Mouse (Mus musculus) spleen, adult 2 months (tissue): ENCODE data around the gene Anln. TPM values are rescaled to one million over a fixed set of nuclear protein-coding genes. Genes with fewer than 3 reads are reported as not detected.

Experiments
- DNase-seq, 2 experiments: peaks; one replicate each; pipeline versions ENCODE4 v3.0.0 to v3.0.0-alpha.2; 2012 to 2021; ENCODE audit warnings: low spot score in 2 of 2, low read depth in 1 of 2
- H3K27ac ChIP-seq: fragments of 200-500 bp; 2 replicates; pipeline ENCODE4 v1.5.1; 2012; ENCODE audit warnings: low read length, inconsistent platforms; ENCODE audit not compliant: insufficient read depth
- H3K27me3 ChIP-seq: fragments of 200-500 bp; 2 replicates; pipeline ENCODE4 v1.6.1; 2012; ENCODE audit warnings: mild to moderate bottlenecking, moderate library complexity, low read length, inconsistent platforms; ENCODE audit not compliant: control insufficient read depth, insufficient read depth
- H3K36me3 ChIP-seq: fragments of 200-500 bp; 2 replicates; pipeline ENCODE4 v1.6.1; 2012; ENCODE audit warnings: mild to moderate bottlenecking, low read length, inconsistent platforms; ENCODE audit not compliant: control insufficient read depth, insufficient read depth
- H3K4me1 ChIP-seq: fragments of 200-500 bp; 2 replicates; pipeline ENCODE4 v1.6.1; 2011; ENCODE audit warnings: inconsistent platforms; ENCODE audit not compliant: control insufficient read depth, insufficient read depth, insufficient read length
- H3K4me3 ChIP-seq: fragments of 200-500 bp; 2 replicates; pipeline ENCODE4 v1.5.1; 2011; ENCODE audit warnings: mild to moderate bottlenecking, inconsistent platforms; ENCODE audit not compliant: insufficient read depth, insufficient read length; ENCODE audit errors: extremely low read depth
- CTCF ChIP-seq: fragments of 200-500 bp; IDR thresholded peaks from 2 replicates; pipeline ENCODE4 v1.5.1; 2011; ENCODE audit warnings: mild to moderate bottlenecking, inconsistent platforms; ENCODE audit not compliant: insufficient read depth, insufficient read length, insufficient replicate concordance; ENCODE audit errors: extremely low read depth
- POLR2A ChIP-seq: fragments of 200-500 bp; IDR thresholded peaks from 2 replicates; pipeline ENCODE4 v1.6.1; 2011; ENCODE audit warnings: low read depth, low read length, inconsistent platforms
- WGBS: fragments of 180-500 bp; shearing (Covaris S2); methylation state at CpG from one replicate; pipeline ENCODE4 v1.1.7; 2018; 5-methylcytosine and 5-hydroxymethylcytosine counted together
- polyA plus RNA-seq: library from polyadenylated mRNA; depleted of rRNA; stranded (reverse); fragments of >200 nt; gene quantifications from 2 replicates; pipeline ENCODE4 v1.2.3, GENCODE M21; 2012

Anln gene
- polyA plus RNA-seq, 1 experiment, result 1.7 TPM

- no peak for DNase-seq
- H3K36me3 ChIP-seq, result peaks cover 3% of the 10 kb centered on the region; the same call in 1 of the 2 replicates
- WGBS, result 98% methylated on average over 6 of the region's 6 CpGs
- no peak for TF ChIP-seq POLR2A
- no peak for TF ChIP-seq CTCF
- H3K27me3 ChIP-seq, result no peaks in the 10 kb centered on the region
- H3K4me3 ChIP-seq, result no peak overlapping the region
- H3K27ac ChIP-seq, result no peak overlapping the region
- H3K4me1 ChIP-seq, result no peaks in the 10 kb centered on the region
Observed at GRCm38 (mm10) chr9:22360916-22361315, 28.1 kb downstream of the Anln start.

GRCm38 (mm10) chr9:22355919-22356318 is 33.1 kb downstream of the Anln start:
- no peak overlapping the region for H3K4me3 ChIP-seq
- 97% methylated on average over 3 of the region's 3 CpGs for WGBS
- H3K36me3 ChIP-seq, result peaks cover 1% of the 10 kb centered on the region; the same call in 1 of the 2 replicates
- DNase-seq, result no peak
- no peak for TF ChIP-seq CTCF
- no peak for TF ChIP-seq POLR2A
- no peak overlapping the region for H3K27ac ChIP-seq
- H3K27me3 ChIP-seq, result no peaks in the 10 kb centered on the region
- no peaks in the 10 kb centered on the region for H3K4me1 ChIP-seq

GRCm38 (mm10) chr9:22353901-22354300 is 35.1 kb downstream of the Anln start:
- H3K36me3 ChIP-seq, result peaks cover 1% of the 10 kb centered on the region; the same call in 1 of the 2 replicates
- H3K27ac ChIP-seq, result no peak overlapping the region
- no peak for DNase-seq
- WGBS, result 95% methylated on average over 5 of the region's 5 CpGs
- no peaks in the 10 kb centered on the region for H3K27me3 ChIP-seq
- no peaks in the 10 kb centered on the region for H3K4me1 ChIP-seq
- TF ChIP-seq POLR2A, result no peak
- TF ChIP-seq CTCF, result no peak
- H3K4me3 ChIP-seq, result no peak overlapping the region

- 97% methylated on average over 5 of the region's 5 CpGs for WGBS
- peaks cover 1% of the 10 kb centered on the region; the same call in 1 of the 2 replicates for H3K36me3 ChIP-seq
- DNase-seq, result no peak
- TF ChIP-seq CTCF (no peak), POLR2A (no peak)
- H3K27ac ChIP-seq, result no peak overlapping the region
- no peaks in the 10 kb centered on the region for H3K27me3 ChIP-seq
- H3K4me3 ChIP-seq, result no peak overlapping the region
- H3K4me1 ChIP-seq, result no peaks in the 10 kb centered on the region
Observed at GRCm38 (mm10) chr9:22353465-22353864, 35.5 kb downstream of the Anln start.

GRCm38 (mm10) chr9:22340331-22340730 is 48.7 kb downstream of the Anln start:
- DNase-seq, result no peak
- H3K4me3 ChIP-seq, result no peak overlapping the region
- H3K36me3 ChIP-seq, result 0 out of 2 replicates have a peak, but pooled peaks cover 2% of the 10 kb centered on the region
- TF ChIP-seq POLR2A, result no peak
- TF ChIP-seq CTCF, result no peak
- no peaks in the 10 kb centered on the region for H3K4me1 ChIP-seq
- 70% methylated on average over 1 of the region's 1 CpGs for WGBS
- H3K27ac ChIP-seq, result no peak overlapping the region
- H3K27me3 ChIP-seq, result no peaks in the 10 kb centered on the region

GRCm38 (mm10) chr9:22337217-22337616 is 51.8 kb downstream of the Anln start:
- TF ChIP-seq CTCF (no peak), POLR2A (no peak)
- peaks cover 3% of the 10 kb centered on the region; the same call in 1 of the 2 replicates for H3K36me3 ChIP-seq
- 94% methylated on average over 2 of the region's 2 CpGs for WGBS
- no peaks in the 10 kb centered on the region for H3K27me3 ChIP-seq
- H3K27ac ChIP-seq, result no peak overlapping the region
- DNase-seq, result no peak
- no peak overlapping the region for H3K4me3 ChIP-seq
- H3K4me1 ChIP-seq, result no peaks in the 10 kb centered on the region
